Mouse (Mus musculus) embryonic facial prominence, embryonic 10.5 days (tissue): ENCODE measurements at regions not wholly inside any gene's neighbourhood (a gene's known extent, or its start where the extent isn't known, plus 50 kb on each side); places are given as distances from the start of the nearest gene placed in this dataset.

ENCODE experiments used
- DNase-seq: peaks from one replicate; pipeline ENCODE4 v3.0.0-alpha.2; 2017; ENCODE audit warnings: low spot score
- H3K27ac ChIP-seq: fragments of 300-500 bp; sonication (generic); replicated peaks from 2 replicates; pipeline ENCODE4 v1.5.1; 2016; ENCODE audit warnings: mild to moderate bottlenecking
- H3K27me3 ChIP-seq: fragments of 300-500 bp; sonication (generic); replicated peaks from 2 replicates; pipeline ENCODE4 v1.6.1; 2016; ENCODE audit warnings: low read depth, mild to moderate bottlenecking; ENCODE audit not compliant: poor library complexity, severe bottlenecking
- H3K36me3 ChIP-seq: fragments of 300-500 bp; sonication (generic); replicated peaks from 2 replicates; pipeline ENCODE4 v1.6.1; 2016; ENCODE audit warnings: mild to moderate bottlenecking, moderate library complexity
- H3K4me1 ChIP-seq: fragments of 300-500 bp; sonication (generic); 2 replicates; pipeline ENCODE4 v1.6.1; 2016
- H3K4me3 ChIP-seq: fragments of 300-500 bp; sonication (generic); 2 replicates; pipeline ENCODE4 v1.5.1; 2016; ENCODE audit warnings: mild to moderate bottlenecking, moderate library complexity
- H3K9me3 ChIP-seq: fragments of 300-500 bp; sonication (generic); 2 replicates; pipeline ENCODE4 v1.6.1; 2016; ENCODE audit warnings: mild to moderate bottlenecking
- WGBS: fragments of 180-500 bp; shearing (Covaris S2); methylation state at CpG from one replicate; pipeline ENCODE4 v1.1.7; 2016; 5-methylcytosine and 5-hydroxymethylcytosine counted together

DNA sequence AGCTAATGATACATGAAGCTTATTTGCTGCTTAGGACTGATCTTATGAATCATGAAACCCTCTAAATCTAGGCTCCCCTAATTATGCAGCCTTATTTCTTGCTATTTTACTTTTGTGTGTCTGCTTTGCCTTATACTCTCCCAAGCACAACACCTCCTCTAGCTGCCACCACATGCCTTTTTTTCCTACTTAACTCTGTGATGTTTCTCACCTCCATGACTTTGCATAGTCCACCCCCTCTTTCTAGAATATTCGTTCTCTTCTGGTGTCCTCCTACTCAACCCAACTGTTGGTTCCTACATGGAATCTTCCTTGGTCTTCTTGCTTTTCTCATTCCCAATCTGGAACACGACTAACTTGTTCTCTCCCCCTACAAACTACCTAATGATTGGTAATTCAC is 456.7 kb downstream of the Gm21750 start:
- DNase-seq: no peak
- Histone ChIP-seq H3K27me3 (no peaks in the 10 kb centered on the region), H3K36me3 (no peaks in the 10 kb centered on the region), H3K9me3 (no peaks in the 10 kb centered on the region), H3K27ac (no peak overlapping the region), H3K4me1 (no peaks in the 10 kb centered on the region), H3K4me3 (no peak overlapping the region)
- WGBS: 72% methylated on average over 2 of the region's 2 CpGs

DNA sequence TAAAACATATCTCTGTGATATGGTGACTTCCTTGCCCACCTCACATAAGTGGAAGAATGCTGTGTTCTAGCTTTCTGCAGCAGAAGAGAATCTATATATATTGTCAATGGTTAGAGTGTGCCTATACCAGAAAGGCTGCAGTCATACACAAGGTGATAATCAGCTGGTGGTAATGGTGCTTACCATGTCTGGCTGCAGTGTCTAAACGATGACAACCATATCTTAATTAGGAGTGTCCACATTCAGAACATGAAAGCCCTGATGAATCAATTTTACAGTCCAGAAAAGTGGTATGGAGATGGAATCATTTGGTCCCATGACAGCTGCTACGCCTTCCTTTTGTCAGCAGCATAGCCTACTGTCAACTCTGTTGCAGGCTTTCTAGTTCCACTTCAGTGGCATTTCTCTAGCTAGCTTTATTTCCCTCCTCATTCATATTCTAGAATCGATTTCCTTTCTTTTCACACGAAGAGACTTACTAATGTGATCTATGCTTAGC is 484.2 kb downstream of the Gm21750 start:
- Histone ChIP-seq H3K9me3 (no peaks in the 10 kb centered on the region), H3K4me3 (no peak overlapping the region), H3K27ac (no peak overlapping the region), H3K27me3 (no peaks in the 10 kb centered on the region), H3K36me3 (no peaks in the 10 kb centered on the region), H3K4me1 (no peaks in the 10 kb centered on the region)
- no peak for DNase-seq
- WGBS: 86% methylated on average over 4 of the region's 4 CpGs

DNA sequence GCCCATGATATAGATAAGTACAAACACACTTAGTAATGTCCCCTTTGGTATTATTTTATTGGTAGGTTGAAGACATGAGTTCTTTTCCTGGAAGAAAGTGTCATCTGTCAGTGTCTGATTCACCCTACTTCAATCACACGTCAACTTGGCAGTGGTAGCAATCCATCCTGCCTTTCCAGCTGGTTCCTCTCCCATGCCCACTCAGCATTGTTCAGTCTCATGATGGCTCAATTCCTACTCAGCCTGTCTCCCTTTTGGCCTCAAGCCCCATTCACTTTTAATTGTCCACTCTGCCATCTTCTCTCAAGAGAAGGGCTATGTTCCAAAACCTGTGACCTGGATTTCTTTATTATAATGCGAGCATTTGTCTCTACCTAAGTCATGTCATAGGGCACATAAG is 474.4 kb upstream of the Htr2a start:
- no peak overlapping the region for H3K27ac ChIP-seq
- DNase-seq: no peak
- 92% methylated on average over 2 of the region's 2 CpGs for WGBS
- no peaks in the 10 kb centered on the region for H3K36me3 ChIP-seq
- 0 out of 2 replicates have a peak, but pooled peaks cover 2% of the 10 kb centered on the region for H3K9me3 ChIP-seq
- no peaks in the 10 kb centered on the region for H3K27me3 ChIP-seq
- no peaks in the 10 kb centered on the region for H3K4me1 ChIP-seq
- H3K4me3 ChIP-seq: no peak overlapping the region

DNA sequence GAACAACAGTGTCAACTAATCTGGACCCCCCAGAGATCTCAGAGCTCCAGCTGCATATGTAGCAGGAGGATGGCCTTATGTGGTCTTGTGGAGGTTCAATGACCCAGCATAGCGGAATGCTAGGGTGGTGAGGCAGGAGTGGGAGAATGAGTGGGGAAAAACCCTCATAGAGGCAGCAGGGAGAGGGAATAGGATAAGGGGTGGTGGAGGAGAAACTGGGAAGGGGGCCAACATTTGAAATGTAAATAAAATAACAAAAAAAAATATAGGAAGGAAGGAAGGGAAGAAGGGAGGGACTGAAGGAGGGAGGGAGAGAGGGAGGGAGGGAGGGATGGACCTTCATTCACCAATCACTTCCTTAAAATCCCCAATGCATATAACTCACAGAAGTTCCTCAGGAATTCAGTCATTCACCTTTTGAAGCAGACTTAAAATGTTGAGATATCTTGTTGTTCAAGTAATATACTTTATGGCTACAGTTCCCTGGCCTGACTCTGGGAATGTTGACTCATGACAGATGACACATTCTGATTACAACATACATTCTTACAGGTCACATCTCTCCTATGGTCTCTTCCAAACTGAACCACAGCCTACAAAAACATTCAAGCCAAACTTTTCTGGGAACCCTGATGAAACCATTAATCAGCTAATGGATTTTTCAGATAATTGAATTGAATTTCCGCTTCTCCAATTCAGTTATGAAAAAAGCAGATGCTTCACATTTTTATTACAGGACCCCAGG is 471.3 kb upstream of the Htr2a start:
- WGBS: 90% methylated on average over 2 of the region's 2 CpGs
- no peaks in the 10 kb centered on the region for H3K27me3 ChIP-seq
- H3K27ac ChIP-seq: no peak overlapping the region
- no peak overlapping the region for H3K4me3 ChIP-seq
- DNase-seq: no peak
- no peaks in the 10 kb centered on the region for H3K4me1 ChIP-seq
- no peaks in the 10 kb centered on the region for H3K9me3 ChIP-seq
- no peaks in the 10 kb centered on the region for H3K36me3 ChIP-seq

DNA sequence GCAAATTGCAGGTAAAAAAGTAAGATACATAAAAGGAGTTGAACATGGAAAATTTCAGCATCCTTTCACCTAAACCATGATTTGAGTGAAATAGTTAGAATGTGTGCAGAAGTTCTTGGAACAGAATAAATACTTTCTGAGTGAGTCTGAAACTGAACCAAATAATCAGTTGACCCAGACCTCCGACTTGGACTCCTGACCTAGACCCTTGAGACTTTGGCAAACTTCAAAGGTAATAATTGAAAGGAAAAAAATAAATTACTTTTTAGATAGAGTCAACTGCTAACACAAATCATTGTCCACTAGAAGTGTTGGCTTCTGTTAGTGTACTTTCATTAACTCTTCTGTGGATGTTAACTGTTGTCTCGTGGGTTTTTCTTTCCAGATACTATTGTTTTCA is 460.6 kb upstream of the Htr2a start:
- WGBS: 88% methylated on average over 2 of the region's 2 CpGs

DNA sequence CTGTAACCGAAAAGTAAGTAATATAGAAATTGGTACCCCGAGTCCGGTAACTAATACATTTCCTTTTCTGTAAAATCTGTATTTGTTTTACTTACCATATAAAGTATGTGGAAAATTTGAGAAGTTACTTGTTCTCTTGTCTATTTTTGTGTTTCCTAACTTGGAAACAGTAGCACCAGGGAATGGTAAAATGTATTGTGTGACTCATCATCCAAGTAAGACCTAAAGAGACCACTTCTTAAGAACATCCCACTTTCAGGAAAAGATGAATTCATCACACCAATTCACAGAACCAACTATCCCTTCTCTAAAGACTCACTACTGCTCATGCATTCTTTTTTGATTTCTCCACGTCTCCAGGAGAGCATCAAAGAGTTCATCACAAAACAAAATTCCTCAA is 457.6 kb upstream of the Htr2a start:
- Histone ChIP-seq H3K9me3 (no peaks in the 10 kb centered on the region), H3K27me3 (no peaks in the 10 kb centered on the region), H3K4me1 (no peaks in the 10 kb centered on the region), H3K36me3 (no peaks in the 10 kb centered on the region), H3K27ac (no peak overlapping the region), H3K4me3 (no peak overlapping the region)
- DNase-seq: no peak
- 90% methylated on average over 4 of the region's 4 CpGs for WGBS

More for the DNA sequence above, 460.6 kb upstream of the Htr2a start:
- Histone ChIP-seq H3K27me3 (no peaks in the 10 kb centered on the region), H3K36me3 (no peaks in the 10 kb centered on the region), H3K4me3 (no peak overlapping the region), H3K4me1 (no peaks in the 10 kb centered on the region), H3K27ac (no peak overlapping the region), H3K9me3 (no peaks in the 10 kb centered on the region)
- DNase-seq: no peak

DNA sequence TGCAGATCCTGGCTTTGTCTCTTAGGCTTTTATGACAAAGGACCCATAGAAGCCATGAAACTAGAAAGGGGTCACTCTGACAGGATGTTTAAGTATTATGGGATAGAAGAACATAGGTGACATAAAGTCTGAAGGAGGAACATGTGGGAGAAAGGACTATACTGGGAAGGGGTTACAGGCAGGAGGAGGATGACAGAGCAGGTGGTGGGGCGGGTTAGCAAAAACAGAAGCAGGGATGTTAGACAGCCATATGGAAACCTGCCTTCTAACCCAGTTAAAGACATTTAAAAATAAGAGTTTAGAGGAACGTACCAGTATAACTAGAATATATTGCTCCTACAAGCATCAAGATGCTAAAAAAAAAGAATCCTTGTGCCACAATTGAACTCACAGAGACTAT is 438.9 kb upstream of the Htr2a start:
- Histone ChIP-seq H3K27me3 (no peaks in the 10 kb centered on the region), H3K4me1 (no peaks in the 10 kb centered on the region), H3K4me3 (no peak overlapping the region), H3K9me3 (no peaks in the 10 kb centered on the region), H3K36me3 (no peaks in the 10 kb centered on the region), H3K27ac (no peak overlapping the region)
- no peak for DNase-seq
- WGBS: 82% methylated on average over 2 of the region's 2 CpGs

DNA sequence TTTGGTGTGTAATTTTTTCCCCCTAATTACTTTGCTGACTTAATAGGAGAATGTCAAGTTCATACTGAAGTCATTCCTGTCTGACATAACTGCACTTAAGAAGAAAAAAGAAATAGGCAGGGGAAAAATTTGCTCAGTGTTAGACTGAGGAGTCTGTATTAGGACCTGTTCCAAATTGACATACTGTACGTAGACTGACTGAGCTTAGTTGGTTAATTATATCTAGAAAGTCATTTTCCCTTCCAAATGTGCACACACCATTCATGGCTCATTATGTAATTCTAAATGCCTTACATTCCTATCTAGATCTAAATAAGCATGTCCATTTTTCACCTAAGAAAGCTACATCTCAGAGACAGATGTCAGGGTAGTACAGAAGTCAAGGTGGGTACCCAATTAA is 435.6 kb upstream of the Htr2a start:
- no peak overlapping the region for H3K27ac ChIP-seq
- no peaks in the 10 kb centered on the region for H3K4me1 ChIP-seq
- no peak for DNase-seq
- H3K4me3 ChIP-seq: no peak overlapping the region
- no peaks in the 10 kb centered on the region for H3K36me3 ChIP-seq
- WGBS: 89% methylated on average over 1 of the region's 1 CpGs
- no peaks in the 10 kb centered on the region for H3K27me3 ChIP-seq
- H3K9me3 ChIP-seq: no peaks in the 10 kb centered on the region

DNA sequence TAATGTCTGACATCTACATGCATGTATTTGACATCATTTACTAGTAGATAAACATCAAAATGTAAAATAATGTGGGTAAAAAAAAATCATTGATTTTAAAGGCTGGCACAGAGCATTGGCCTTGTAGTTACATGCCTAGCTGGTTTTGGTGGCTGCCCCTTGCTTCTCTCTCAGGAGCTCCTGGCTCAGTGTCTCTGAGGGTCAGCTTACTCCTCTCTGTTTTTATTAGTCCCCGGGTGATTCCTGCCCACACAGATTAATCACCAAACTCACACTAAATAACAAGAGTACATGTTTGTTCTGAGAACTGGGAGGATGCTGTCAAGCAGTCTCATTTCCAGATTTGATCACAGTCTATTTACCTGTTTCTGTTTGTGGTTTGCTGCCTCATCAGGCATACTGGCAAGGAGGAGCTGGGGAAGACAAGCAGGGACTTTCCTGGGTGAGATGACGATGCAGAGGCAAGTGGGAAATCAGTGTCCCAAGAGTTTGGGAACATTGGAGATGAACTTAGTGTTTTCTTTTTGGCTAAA is 422.7 kb upstream of the Htr2a start:
- 82% methylated on average over 2 of the region's 2 CpGs for WGBS
- Histone ChIP-seq H3K27me3 (no peaks in the 10 kb centered on the region), H3K36me3 (no peaks in the 10 kb centered on the region), H3K27ac (no peak overlapping the region), H3K4me3 (no peak overlapping the region), H3K4me1 (no peaks in the 10 kb centered on the region), H3K9me3 (no peaks in the 10 kb centered on the region)
- no peak for DNase-seq

DNA sequence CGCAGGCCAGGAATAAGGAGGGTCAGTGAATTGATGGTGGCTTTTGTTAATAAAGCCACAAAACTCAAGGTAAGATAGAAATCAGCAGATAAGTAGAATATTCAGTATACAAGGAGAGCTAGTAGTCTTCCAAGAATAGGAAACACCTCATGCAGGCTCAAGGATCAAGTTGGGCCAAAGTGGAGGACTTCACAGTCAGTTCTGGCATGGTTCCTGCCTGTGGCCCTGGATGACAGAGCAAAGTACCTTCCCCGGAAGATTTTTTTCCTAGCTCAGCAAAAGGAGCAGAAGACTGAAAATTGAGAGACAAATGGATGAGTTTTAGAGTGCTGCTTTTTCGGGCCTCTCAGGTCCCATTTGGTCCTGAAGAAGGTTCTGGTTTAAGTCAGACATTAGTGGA is 420.9 kb upstream of the Htr2a start:
- Histone ChIP-seq H3K27ac (no peak overlapping the region), H3K36me3 (no peaks in the 10 kb centered on the region), H3K9me3 (no peaks in the 10 kb centered on the region), H3K4me3 (no peak overlapping the region), H3K4me1 (no peaks in the 10 kb centered on the region), H3K27me3 (no peaks in the 10 kb centered on the region)
- no peak for DNase-seq
- 88% methylated on average over 3 of the region's 3 CpGs for WGBS

DNA sequence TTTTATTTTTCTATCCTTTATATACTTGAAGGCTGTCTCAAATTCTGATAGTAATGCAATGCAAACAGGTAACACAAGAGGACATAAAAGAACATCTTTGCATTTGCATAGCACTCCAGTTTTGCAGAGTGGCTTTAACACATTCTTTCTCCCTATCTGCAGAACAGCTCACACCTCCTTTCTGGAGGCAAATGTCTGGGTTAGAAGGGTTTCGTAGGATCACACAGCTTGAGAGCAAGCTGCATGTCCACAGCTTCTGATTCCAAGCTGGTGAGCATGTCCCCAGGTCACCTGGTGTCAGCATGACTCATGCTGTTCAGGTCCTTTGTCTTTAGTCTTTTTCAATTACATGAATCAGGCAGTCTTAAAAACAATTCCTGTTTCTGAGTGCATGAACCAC is 418.5 kb upstream of the Htr2a start:
- Histone ChIP-seq H3K27me3 (no peaks in the 10 kb centered on the region), H3K27ac (no peak overlapping the region), H3K4me3 (no peak overlapping the region), H3K4me1 (no peaks in the 10 kb centered on the region), H3K9me3 (no peaks in the 10 kb centered on the region), H3K36me3 (no peaks in the 10 kb centered on the region)
- DNase-seq: no peak
- WGBS: 88% methylated on average over 1 of the region's 1 CpGs

DNA sequence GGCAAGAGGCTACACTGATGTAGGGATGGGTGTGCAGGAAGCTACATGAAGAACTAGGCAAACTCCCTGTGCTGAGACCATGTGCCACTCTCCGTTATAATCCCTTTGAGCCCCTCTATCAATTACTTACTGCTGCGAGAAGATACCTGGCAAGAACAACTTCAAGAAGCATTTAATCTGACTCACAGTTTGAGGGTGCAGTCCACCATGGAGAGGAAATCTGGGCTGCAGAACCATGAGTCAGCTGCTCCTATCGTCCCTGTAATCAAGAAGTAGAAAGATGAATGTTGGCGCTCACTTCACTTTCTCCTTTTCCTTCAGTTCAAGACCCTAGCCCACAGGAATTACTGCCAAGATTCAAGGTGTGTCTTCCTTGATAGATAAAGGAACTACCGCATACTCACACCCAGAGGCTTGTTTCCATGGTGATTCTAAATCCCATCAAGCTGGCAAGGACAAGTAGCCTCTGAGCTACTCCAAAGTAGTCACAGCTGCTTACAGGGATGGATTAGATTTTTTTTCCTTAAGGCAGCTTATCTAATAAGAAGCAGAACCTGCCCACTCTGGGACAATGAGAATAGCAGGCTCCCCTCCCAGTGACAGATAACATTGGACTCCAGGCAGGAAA is 411.0 kb upstream of the Htr2a start:
- H3K9me3 ChIP-seq: no peaks in the 10 kb centered on the region
- H3K27me3 ChIP-seq: no peaks in the 10 kb centered on the region
- H3K27ac ChIP-seq: no peak overlapping the region
- 74% methylated on average over 5 of the region's 5 CpGs for WGBS
- no peaks in the 10 kb centered on the region for H3K4me1 ChIP-seq
- H3K4me3 ChIP-seq: no peak overlapping the region
- DNase-seq: no peak
- no peaks in the 10 kb centered on the region for H3K36me3 ChIP-seq

DNA sequence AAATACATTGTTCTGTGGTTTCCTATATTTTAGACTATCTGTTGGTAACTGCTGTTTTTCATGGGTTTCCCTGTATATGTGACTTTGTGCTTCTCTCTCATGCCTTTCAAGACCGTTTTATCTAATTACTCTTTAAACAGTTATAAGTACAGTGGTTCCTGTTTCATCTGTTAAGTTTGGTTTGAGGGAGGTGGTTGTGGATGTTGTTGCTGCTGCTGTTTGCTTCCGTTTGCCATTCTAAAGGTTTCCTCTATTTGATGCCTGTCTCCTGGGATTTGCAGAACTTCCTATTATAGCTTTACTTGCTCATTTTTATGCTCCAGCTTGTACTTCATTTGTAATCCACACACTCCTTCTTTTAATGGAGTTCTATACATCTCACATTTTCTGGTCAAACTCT is 400.4 kb upstream of the Htr2a start:
- no peak overlapping the region for H3K4me3 ChIP-seq
- no peaks in the 10 kb centered on the region for H3K9me3 ChIP-seq
- DNase-seq: no peak
- 74% methylated on average over 2 of the region's 2 CpGs for WGBS
- H3K36me3 ChIP-seq: no peaks in the 10 kb centered on the region
- no peaks in the 10 kb centered on the region for H3K4me1 ChIP-seq
- no peak overlapping the region for H3K27ac ChIP-seq
- H3K27me3 ChIP-seq: no peaks in the 10 kb centered on the region
